Mouse (Mus musculus): Measurements from ENCODE around the gene Adamtsl1. TPM values are rescaled to one million over a fixed set of nuclear protein-coding genes. Genes with fewer than 3 reads are reported as not detected.

Adamtsl1 gene
- polyA plus RNA-seq, 1 experiment = 1.1 TPM

DNA sequence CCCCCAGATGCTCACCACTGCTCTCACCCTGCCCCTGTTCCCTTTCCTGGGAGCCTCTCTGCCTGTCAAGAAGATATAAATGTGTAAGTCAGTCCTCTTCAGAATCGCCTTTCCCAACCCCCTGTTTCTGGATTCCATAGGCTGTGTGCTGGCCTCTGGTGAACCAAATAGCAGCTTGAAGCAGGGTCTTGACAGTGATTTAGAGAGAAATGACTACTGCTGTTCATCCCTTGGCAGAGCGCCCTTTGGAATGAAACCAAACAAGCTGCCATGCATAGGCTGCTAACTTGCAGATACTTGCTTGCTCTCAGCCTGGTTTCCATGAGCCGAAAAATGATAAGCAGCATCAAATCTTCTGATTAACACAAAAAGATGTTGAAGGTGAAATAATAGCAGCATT is 610.4 kb downstream of the Adamtsl1 start:
- no peak for DNase-seq
- no peak overlapping the region for H3K4me3 ChIP-seq (ENCODE audit: control insufficient read depth, insufficient read depth, low read length)
- WGBS = 81% methylated on average over 3 of the region's 3 CpGs
- no peak overlapping the region for H3K27ac ChIP-seq (ENCODE audit: control insufficient read depth, insufficient read depth, low read length)
- TF ChIP-seq POLR2A (IDR thresholded peaks at IDR 0.05; ENCODE audit: control insufficient read depth, extremely low read depth, insufficient read depth, low read length, poor library complexity) = no peak
- no peak for TF ChIP-seq CTCF (IDR thresholded peaks at IDR 0.05; ENCODE audit: borderline replicate concordance, control insufficient read depth, extremely low read depth, insufficient read depth, low read length, poor library complexity)
- H3K36me3 ChIP-seq (ENCODE audit: control insufficient read depth, insufficient read depth, low read length) = no peaks in the 10 kb centered on the region
- H3K4me1 ChIP-seq (replicated peaks; ENCODE audit: control insufficient read depth, insufficient read depth, low read length) = no peaks in the 10 kb centered on the region
- H3K27me3 ChIP-seq (ENCODE audit: control insufficient read depth, insufficient read depth, low read length) = no peaks in the 10 kb centered on the region

DNA sequence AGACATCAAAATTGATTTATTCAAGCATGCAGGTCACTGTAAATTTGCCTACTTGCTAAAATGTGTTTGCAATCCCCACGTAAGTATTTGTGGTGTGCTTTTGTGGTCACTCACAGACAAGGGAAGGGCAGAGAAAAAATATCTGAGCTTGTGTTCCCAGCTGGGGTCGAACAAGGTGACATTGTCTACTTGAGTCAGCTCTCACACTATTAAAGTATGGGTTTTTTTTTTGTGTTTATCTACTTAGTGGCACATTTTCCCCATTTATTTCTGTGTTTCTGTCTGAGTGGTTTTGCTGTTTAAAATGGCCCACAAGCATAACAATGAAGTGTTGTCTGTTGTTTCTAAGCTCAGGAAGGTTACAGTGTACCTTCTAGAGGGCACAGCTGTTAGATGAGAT is 612.7 kb downstream of the Adamtsl1 start:
- Histone ChIP-seq H3K27ac (ENCODE audit: control insufficient read depth, insufficient read depth, low read length) (no peak overlapping the region), H3K4me3 (ENCODE audit: control insufficient read depth, insufficient read depth, low read length) (no peak overlapping the region), H3K27me3 (ENCODE audit: control insufficient read depth, insufficient read depth, low read length) (no peaks in the 10 kb centered on the region), H3K36me3 (ENCODE audit: control insufficient read depth, insufficient read depth, low read length) (no peaks in the 10 kb centered on the region), H3K4me1 (replicated peaks; ENCODE audit: control insufficient read depth, insufficient read depth, low read length) (no peaks in the 10 kb centered on the region)
- WGBS = 70% methylated on average over 2 of the region's 2 CpGs
- DNase-seq = no peak
- TF ChIP-seq CTCF (IDR thresholded peaks at IDR 0.05; ENCODE audit: borderline replicate concordance, control insufficient read depth, extremely low read depth, insufficient read depth, low read length, poor library complexity) (no peak), POLR2A (IDR thresholded peaks at IDR 0.05; ENCODE audit: control insufficient read depth, extremely low read depth, insufficient read depth, low read length, poor library complexity) (no peak)

GRCm38 (mm10) chr4:86158551-86158950 is 644.6 kb downstream of the Adamtsl1 start:
- no peaks in the 10 kb centered on the region for H3K4me1 ChIP-seq (replicated peaks; ENCODE audit: control insufficient read depth, insufficient read depth, low read length)
- H3K27me3 ChIP-seq (ENCODE audit: control insufficient read depth, insufficient read depth, low read length) = no peaks in the 10 kb centered on the region
- 91% methylated on average over 4 of the region's 4 CpGs for WGBS
- DNase-seq = no peak
- H3K27ac ChIP-seq (ENCODE audit: control insufficient read depth, insufficient read depth, low read length) = no peak overlapping the region
- no peak overlapping the region for H3K4me3 ChIP-seq (ENCODE audit: control insufficient read depth, insufficient read depth, low read length)
- no peaks in the 10 kb centered on the region for H3K36me3 ChIP-seq (ENCODE audit: control insufficient read depth, insufficient read depth, low read length)
- TF ChIP-seq POLR2A (IDR thresholded peaks at IDR 0.05; ENCODE audit: control insufficient read depth, extremely low read depth, insufficient read depth, low read length, poor library complexity) (no peak), CTCF (IDR thresholded peaks at IDR 0.05; ENCODE audit: borderline replicate concordance, control insufficient read depth, extremely low read depth, insufficient read depth, low read length, poor library complexity) (no peak)

GRCm38 (mm10) chr4:86159362-86159761 is 645.4 kb downstream of the Adamtsl1 start:
- H3K4me1 ChIP-seq (replicated peaks; ENCODE audit: control insufficient read depth, insufficient read depth, low read length) = no peaks in the 10 kb centered on the region
- H3K27ac ChIP-seq (ENCODE audit: control insufficient read depth, insufficient read depth, low read length) = no peak overlapping the region
- 73% methylated on average over 1 of the region's 1 CpGs for WGBS
- TF ChIP-seq POLR2A (IDR thresholded peaks at IDR 0.05; ENCODE audit: control insufficient read depth, extremely low read depth, insufficient read depth, low read length, poor library complexity) (no peak), CTCF (IDR thresholded peaks at IDR 0.05; ENCODE audit: borderline replicate concordance, control insufficient read depth, extremely low read depth, insufficient read depth, low read length, poor library complexity) (no peak)
- no peaks in the 10 kb centered on the region for H3K36me3 ChIP-seq (ENCODE audit: control insufficient read depth, insufficient read depth, low read length)
- DNase-seq = no peak
- no peak overlapping the region for H3K4me3 ChIP-seq (ENCODE audit: control insufficient read depth, insufficient read depth, low read length)
- H3K27me3 ChIP-seq (ENCODE audit: control insufficient read depth, insufficient read depth, low read length) = no peaks in the 10 kb centered on the region

- 94% methylated on average over 10 of the region's 10 CpGs for WGBS
- Histone ChIP-seq H3K36me3 (ENCODE audit: control insufficient read depth, insufficient read depth, low read length) (no peaks in the 10 kb centered on the region), H3K27ac (ENCODE audit: control insufficient read depth, insufficient read depth, low read length) (no peak overlapping the region), H3K4me1 (replicated peaks; ENCODE audit: control insufficient read depth, insufficient read depth, low read length) (no peaks in the 10 kb centered on the region), H3K27me3 (ENCODE audit: control insufficient read depth, insufficient read depth, low read length) (no peaks in the 10 kb centered on the region), H3K4me3 (ENCODE audit: control insufficient read depth, insufficient read depth, low read length) (no peak overlapping the region)
- no peak for DNase-seq
- TF ChIP-seq CTCF (IDR thresholded peaks at IDR 0.05; ENCODE audit: borderline replicate concordance, control insufficient read depth, extremely low read depth, insufficient read depth, low read length, poor library complexity) (no peak), POLR2A (IDR thresholded peaks at IDR 0.05; ENCODE audit: control insufficient read depth, extremely low read depth, insufficient read depth, low read length, poor library complexity) (no peak)
Measured at GRCm38 (mm10) chr4:86170763-86171162, 656.8 kb downstream of the Adamtsl1 start.

DNA sequence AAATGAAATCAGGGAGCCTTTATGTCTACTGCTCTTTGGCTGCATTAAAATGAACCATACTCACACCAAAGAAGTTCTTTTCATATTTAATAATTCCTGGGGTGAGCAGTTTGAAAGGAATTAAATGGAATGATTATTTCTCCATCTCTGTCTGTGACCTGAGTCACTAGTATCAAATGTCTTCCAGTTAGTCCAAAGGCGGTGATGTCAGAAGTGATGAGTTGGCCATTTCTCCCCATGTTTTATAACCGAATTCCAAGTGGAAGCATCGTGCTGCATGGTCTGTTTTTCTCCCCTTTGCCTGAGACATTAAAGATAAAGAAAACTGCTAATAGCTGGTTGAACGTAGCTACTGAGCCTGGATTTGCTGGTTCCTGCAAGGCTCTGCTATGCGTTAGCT is 657.5 kb downstream of the Adamtsl1 start:
- DNase-seq = no peak
- TF ChIP-seq POLR2A (IDR thresholded peaks at IDR 0.05; ENCODE audit: control insufficient read depth, extremely low read depth, insufficient read depth, low read length, poor library complexity) (no peak), CTCF (IDR thresholded peaks at IDR 0.05; ENCODE audit: borderline replicate concordance, control insufficient read depth, extremely low read depth, insufficient read depth, low read length, poor library complexity) (no peak)

GRCm38 (mm10) chr4:86177471-86177870 is 663.5 kb downstream of the Adamtsl1 start:
- no peak for TF ChIP-seq CTCF (IDR thresholded peaks at IDR 0.05; ENCODE audit: borderline replicate concordance, control insufficient read depth, extremely low read depth, insufficient read depth, low read length, poor library complexity)
- WGBS = 94% methylated on average over 6 of the region's 6 CpGs
- Histone ChIP-seq H3K27ac (ENCODE audit: control insufficient read depth, insufficient read depth, low read length) (no peak overlapping the region), H3K36me3 (ENCODE audit: control insufficient read depth, insufficient read depth, low read length) (no peaks in the 10 kb centered on the region), H3K4me1 (replicated peaks; ENCODE audit: control insufficient read depth, insufficient read depth, low read length) (no peaks in the 10 kb centered on the region), H3K4me3 (ENCODE audit: control insufficient read depth, insufficient read depth, low read length) (no peak overlapping the region), H3K27me3 (ENCODE audit: control insufficient read depth, insufficient read depth, low read length) (no peaks in the 10 kb centered on the region)
- no peak for DNase-seq

More for the DNA sequence above, 657.5 kb downstream of the Adamtsl1 start:
- no peaks in the 10 kb centered on the region for H3K36me3 ChIP-seq (ENCODE audit: control insufficient read depth, insufficient read depth, low read length)
- H3K4me1 ChIP-seq (replicated peaks; ENCODE audit: control insufficient read depth, insufficient read depth, low read length) = no peaks in the 10 kb centered on the region
- H3K27me3 ChIP-seq (ENCODE audit: control insufficient read depth, insufficient read depth, low read length) = no peaks in the 10 kb centered on the region
- no peak overlapping the region for H3K4me3 ChIP-seq (ENCODE audit: control insufficient read depth, insufficient read depth, low read length)
- no peak overlapping the region for H3K27ac ChIP-seq (ENCODE audit: control insufficient read depth, insufficient read depth, low read length)
- 88% methylated on average over 5 of the region's 5 CpGs for WGBS

All from thymus, adult 2 months (tissue).